Mouse (Mus musculus) urinary bladder, postnatal 14 days (tissue): ENCODE results near the gene Fem1a.

Experiments used
- DNase-seq: peaks from one replicate; pipeline ENCODE4 v3.0.0; 2021; ENCODE audit warnings: low spot score

Gene Fem1a

GRCm38 (mm10) chr17:56279481-56280155 lies 23.0 kb downstream of the Fem1a start:
- DNase-seq: no peak

- no peak for DNase-seq
Observed at GRCm38 (mm10) chr17:56281193-56281592, 24.6 kb downstream of the Fem1a start.

- no peak for DNase-seq
Observed at GRCm38 (mm10) chr17:56282802-56283201, 26.2 kb downstream of the Fem1a start.

GRCm38 (mm10) chr17:56283316-56283715 lies 26.7 kb downstream of the Fem1a start:
- DNase-seq: no peak

GRCm38 (mm10) chr17:56285995-56286394 lies 29.4 kb downstream of the Fem1a start:
- DNase-seq: no peak

- DNase-seq: peak; percentile 56
Observed at GRCm38 (mm10) chr17:56287830-56288229, 31.2 kb downstream of the Fem1a start.

- no peak for DNase-seq
Observed at GRCm38 (mm10) chr17:56288866-56289265, 32.3 kb downstream of the Fem1a start.

GRCm38 (mm10) chr17:56289371-56290331 lies 33.0 kb downstream of the Fem1a start:
- peak; percentile 59 for DNase-seq

- peak; percentile 99 for DNase-seq
Observed at GRCm38 (mm10) chr17:56290388-56291170, 34.0 kb downstream of the Fem1a start.

GRCm38 (mm10) chr17:56291171-56291511 lies 34.5 kb downstream of the Fem1a start:
- DNase-seq: peak; percentile 94

GRCm38 (mm10) chr17:56291826-56292475 lies 35.3 kb downstream of the Fem1a start:
- no peak for DNase-seq

- DNase-seq: no peak
Observed at GRCm38 (mm10) chr17:56292531-56293222, 36.1 kb downstream of the Fem1a start, which contains the start of gene Plin3. Gene Plin3 (minus strand): TSS chr17:56292873.

GRCm38 (mm10) chr17:56293291-56293690 lies 36.7 kb downstream of the Fem1a start:
- DNase-seq: no peak

GRCm38 (mm10) chr17:56294241-56294640 lies 37.6 kb downstream of the Fem1a start:
- no peak for DNase-seq

GRCm38 (mm10) chr17:56296201-56296600 lies 39.6 kb downstream of the Fem1a start:
- no peak for DNase-seq

- no peak for DNase-seq
Observed at GRCm38 (mm10) chr17:56298238-56298637, 41.6 kb downstream of the Fem1a start.

- DNase-seq: no peak
Observed at GRCm38 (mm10) chr17:56300186-56300585, 43.6 kb downstream of the Fem1a start, which contains the start of gene Arrdc5. Gene Arrdc5 (minus strand): TSS chr17:56300286.

GRCm38 (mm10) chr17:56302363-56302996 lies 45.9 kb downstream of the Fem1a start:
- DNase-seq: peak; percentile 38

GRCm38 (mm10) chr17:56303160-56303846 lies 46.7 kb downstream of the Fem1a start, which contains the start of gene Uhrf1:
Gene Uhrf1 (plus strand): TSS chr17:56303321.
- peak; percentile 88 for DNase-seq
